Comparison of ENCODE assay signal across 8 mouse cellular contexts in genomic region chr4:134246719-134247258, GRCm38 (mm10). TPM values are rescaled to one million over a fixed set of nuclear protein-coding genes. Genes with fewer than 3 reads are reported as not detected.
DNase-seq lines count a peak whose midpoint lies in the region; ATAC-seq and TF ChIP-seq lines count a peak whose summit lies in the region.

Gm30191 (plus strand) TSS chr4:134246935.

- H3K4me2 ChIP-seq in heart, embryonic 14.5 days (ENCODE audit: low read length) = peak within 1 kb of the TSS; percentile 96
- peak within 1 kb of the TSS; percentile 91 for H3K4me2 ChIP-seq in forebrain, postnatal 0 days (ENCODE audit: low read depth)
- H3K4me2 ChIP-seq in liver, embryonic 16.5 days (ENCODE audit: low read depth, low read length) = peak within 1 kb of the TSS; percentile 98

- peaks cover 25 to 27% of the 10 kb centered on the region in 2 experiments for H3K4me1 ChIP-seq in heart, embryonic 14.5 days (ENCODE audit: control insufficient read depth in 2 of 2, insufficient read depth in 2 of 2, low read length in 2 of 2)
- peaks cover 10% of the 10 kb centered on the region; the same call in 1 of the 2 replicates for H3K4me1 ChIP-seq in forebrain, postnatal 0 days (ENCODE audit: insufficient read depth)
- peaks cover 26% of the 10 kb centered on the region for H3K4me1 ChIP-seq in liver, embryonic 16.5 days (ENCODE audit: control insufficient read depth, low read depth, low read length)

- H3K36me3 ChIP-seq in heart, embryonic 14.5 days (ENCODE audit: control insufficient read depth, insufficient read depth, low read length) = no peaks in the 10 kb centered on the region
- no peaks in the 10 kb centered on the region for H3K36me3 ChIP-seq in forebrain, postnatal 0 days (ENCODE audit: insufficient read depth)
- no peaks in the 10 kb centered on the region for H3K36me3 ChIP-seq in liver, embryonic 16.5 days (ENCODE audit: control insufficient read depth, insufficient read depth)

- intact Hi-C loops in heart, postnatal 25 days (cut with DNase I) = loop anchor here (5.0 to 10.0 kb wide), 2 partner anchors 228 to 244 kb away; partner anchors contain the start of gene Dhdds

- peaks cover 29% of the 10 kb centered on the region for H3K27me3 ChIP-seq in heart, embryonic 14.5 days (ENCODE audit: control insufficient read depth, insufficient read depth, low read length)
- H3K27me3 ChIP-seq in forebrain, postnatal 0 days (ENCODE audit: insufficient read depth, low read length) = peaks cover 17% of the 10 kb centered on the region
- peaks cover 56% of the 10 kb centered on the region for H3K27me3 ChIP-seq in liver, embryonic 16.5 days (ENCODE audit: control insufficient read depth, insufficient read depth, low read depth, low read length)

- WGBS in heart, embryonic 14.5 days = 81% methylated on average over 7 of the region's 7 CpGs
- WGBS in forebrain, postnatal 0 days = 69% methylated on average over 7 of the region's 7 CpGs
- 66% methylated on average over 7 of the region's 7 CpGs for WGBS in liver, embryonic 16.5 days (ENCODE audit: insufficient replicate concordance)

- no peak for ATAC-seq in heart, embryonic 14.5 days (ENCODE audit: insufficient number of reproducible peaks, insufficient read depth, low FRiP score, low read depth)
- no peak for ATAC-seq in forebrain, postnatal 0 days
- no peak for ATAC-seq in liver, embryonic 16.5 days (ENCODE audit: low read depth)

- no peak within 1 kb of the TSS for H3K27ac ChIP-seq in heart, embryonic 14.5 days (replicated peaks in 1 of 2; ENCODE audit: control insufficient read depth in 1 of 2, insufficient read depth in 1 of 2, low read depth in 2 of 2, low read length in 2 of 2)
- no peak within 1 kb of the TSS for H3K27ac ChIP-seq in forebrain, postnatal 0 days (ENCODE audit: low read depth, low read length)
- no peak within 1 kb of the TSS for H3K27ac ChIP-seq in liver, embryonic 16.5 days (ENCODE audit: low read length)

- H3K9me3 ChIP-seq in heart, embryonic 14.5 days (ENCODE audit: control insufficient read depth, low read length) = no peaks in the 10 kb centered on the region
- H3K9me3 ChIP-seq in forebrain, postnatal 0 days (ENCODE audit: low read length) = no peaks in the 10 kb centered on the region
- no peaks in the 10 kb centered on the region for H3K9me3 ChIP-seq in liver, embryonic 16.5 days (replicated peaks; ENCODE audit: control insufficient read depth, low read length)

- no peak for TF ChIP-seq CTCF in forebrain, postnatal 0 days (IDR thresholded peaks at IDR 0.05; ENCODE audit: low read depth)

- no peak for DNase-seq in heart, postnatal 25 days (ENCODE audit: low spot score)
- peak; percentile 47 to 54 for DNase-seq in cerebellum, postnatal 14 days
- DNase-seq in forebrain, postnatal 0 days = no peak
- no peak for DNase-seq in B cell, adult 2 months
- no peak for DNase-seq in retina, embryonic 14.5 days (ENCODE audit: low spot score)
- DNase-seq in right cerebral cortex, postnatal 36 days (ENCODE audit: low spot score in 2 of 2) = no peak

- no peak within 1 kb of the TSS for H3K9ac ChIP-seq in heart, embryonic 14.5 days (ENCODE audit: low read length)
- H3K9ac ChIP-seq in forebrain, postnatal 0 days = peak within 1 kb of the TSS; percentile 59
- no peak within 1 kb of the TSS for H3K9ac ChIP-seq in liver, embryonic 16.5 days (ENCODE audit: low read depth, low read length)

- H3K4me3 ChIP-seq in heart, embryonic 14.5 days (ENCODE audit: control insufficient read depth in 1 of 2, insufficient read depth in 1 of 2, low read depth in 1 of 2, low read length in 2 of 2) = peak within 1 kb of the TSS in 1 of 2 experiments; percentile 89; a peak in 2 of 4 replicates
- peak within 1 kb of the TSS; percentile 67 for H3K4me3 ChIP-seq in forebrain, postnatal 0 days (ENCODE audit: low read depth, low read length)
- peak within 1 kb of the TSS; percentile 84; the same call in 1 of the 2 replicates for H3K4me3 ChIP-seq in liver, embryonic 16.5 days (ENCODE audit: low read depth, low read length)

RNA-seq across cellular contexts. Expression of gene Gm30191, which starts in this region (rescaled TPM):
- polyA plus RNA-seq in heart, embryonic 14.5 days (2014; fragmentation: Nextera tagmentation; extraction: Ambion mirVana) = not detected in 2 replicates
- not detected for total RNA-seq in heart, postnatal 25 days (2021)
- total RNA-seq in forebrain, postnatal 0 days (2014; rRNA removed) = not detected in 2 replicates
- polyA plus RNA-seq in forebrain, postnatal 0 days (2015; fragmentation: Nextera tagmentation; extraction: Ambion mirVana) = 0.25 TPM in 1 of 2 replicates, not detected in the other
- not detected in 2 replicates for polyA plus RNA-seq in liver, embryonic 16.5 days (2015; fragmentation: Nextera tagmentation; extraction: Ambion mirVana)

Comparison
In these comparisons a context has a peak if more than half of its experiments do, and no peak if none do; other contexts are left out.
1. DNase-seq: peak in cerebellum, postnatal 14 days (2 of 2); none in heart, postnatal 25 days (single experiment), forebrain, postnatal 0 days (single experiment), B cell, adult 2 months (0 of 2), retina, embryonic 14.5 days (single experiment) and right cerebral cortex, postnatal 36 days (0 of 2).
2. Peak in every context shown above with its lines, with median percentiles within 50 percentile points of each other: H3K4me2 ChIP-seq.